Mouse (Mus musculus) WW6 (cell line): Measurements from ENCODE around the gene Rpl10-ps3.

Experiments
- DNase-seq: peaks from one replicate; pipeline ENCODE4 v3.0.0-alpha.2; 2013; ENCODE audit warnings: low read depth, low spot score

Rpl10-ps3 gene

DNA sequence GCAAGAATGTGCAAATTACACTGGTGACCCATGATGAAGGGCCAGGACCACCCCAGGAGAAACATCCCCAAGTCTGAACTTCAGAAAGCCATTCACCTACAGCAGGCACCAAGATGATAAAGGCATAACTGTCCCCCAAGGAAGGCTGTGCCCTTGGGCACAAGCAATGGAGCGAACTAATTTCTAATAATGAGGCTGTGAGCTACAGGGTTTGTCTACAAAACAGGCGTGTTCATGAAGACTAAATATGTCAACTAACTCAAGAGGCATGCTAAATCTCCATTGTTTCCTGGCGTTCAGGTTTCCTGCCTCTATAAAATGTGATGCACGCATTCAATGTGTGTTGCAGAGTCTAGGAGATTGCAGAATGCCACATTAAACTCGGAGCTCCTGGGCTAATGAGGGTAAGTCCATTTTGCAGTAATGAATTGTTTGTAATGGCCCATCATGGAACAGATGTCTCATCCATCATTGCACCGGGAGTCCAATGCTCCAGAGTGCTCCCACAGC lies 33.7 kb downstream of the Rpl10-ps3 start:
- DNase-seq, result no peak

GRCm38 (mm10) chr9:50305666-50306402 lies 38.9 kb downstream of the Rpl10-ps3 start:
- DNase-seq, result no peak

- DNase-seq, result no peak
Observed at GRCm38 (mm10) chr9:50305046-50305445, 39.7 kb downstream of the Rpl10-ps3 start.

DNA sequence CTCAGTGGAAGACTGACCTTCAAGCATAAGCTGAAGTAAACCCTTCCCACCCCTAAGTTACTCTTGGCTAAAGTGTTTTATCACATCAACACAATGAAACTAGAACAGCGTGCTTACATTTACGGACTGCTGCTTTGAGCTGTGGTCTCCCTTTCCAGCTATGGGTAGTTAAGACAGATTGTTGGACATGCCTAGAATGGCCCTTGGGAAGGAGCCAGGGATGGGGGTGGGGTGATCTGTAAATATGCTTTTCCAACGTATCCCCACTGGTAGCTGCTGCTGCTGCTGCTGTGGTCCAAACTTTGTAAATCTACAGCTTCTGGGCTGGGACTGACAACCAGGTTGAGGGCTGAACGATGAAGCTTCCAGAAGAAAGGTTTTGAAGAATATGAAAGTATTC lies 40.8 kb downstream of the Rpl10-ps3 start:
- DNase-seq, result no peak

- DNase-seq, result peak; percentile 5
Observed at GRCm38 (mm10) chr9:50301722-50302121, 43.0 kb downstream of the Rpl10-ps3 start.

DNA sequence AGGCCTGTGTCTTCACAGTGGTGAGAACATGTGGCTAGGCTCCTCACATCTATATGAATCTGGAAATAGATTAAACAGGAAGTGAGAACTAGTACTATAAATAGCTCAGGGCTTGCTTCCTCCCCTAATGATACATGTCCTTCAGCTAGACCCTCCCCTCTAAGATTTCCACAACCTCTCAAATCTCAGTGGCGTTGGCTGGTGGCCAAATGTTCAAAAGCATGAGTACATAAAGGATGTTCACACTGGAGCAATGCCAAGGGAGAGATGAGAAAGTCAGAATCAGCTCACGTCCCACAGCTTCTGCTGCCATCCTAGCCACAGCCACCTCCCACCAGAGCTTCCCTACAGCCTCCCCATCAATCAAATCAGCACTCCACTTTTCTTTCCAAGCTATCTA lies 46.4 kb downstream of the Rpl10-ps3 start:
- no peak for DNase-seq
